Mouse (Mus musculus) brain, embryonic 14.5 days (tissue): ENCODE results near the gene Cdkn2c.

Experiments
- CTCF ChIP-seq: fragments of 200-500 bp; IDR thresholded peaks from 2 replicates; pipeline ENCODE4 v1.5.1; 2012; ENCODE audit warnings: inconsistent platforms, mild to moderate bottlenecking, moderate library complexity, borderline replicate concordance; ENCODE audit not compliant: insufficient read depth, insufficient read length; ENCODE audit errors: extremely low read depth
- POLR2A ChIP-seq: fragments of 200-500 bp; IDR thresholded peaks from 2 replicates; pipeline ENCODE4 v1.6.1; 2012; ENCODE audit warnings: mild to moderate bottlenecking, inconsistent platforms, borderline replicate concordance; ENCODE audit not compliant: poor library complexity, insufficient read depth, insufficient read length, severe bottlenecking; ENCODE audit errors: extremely low read depth

DNA sequence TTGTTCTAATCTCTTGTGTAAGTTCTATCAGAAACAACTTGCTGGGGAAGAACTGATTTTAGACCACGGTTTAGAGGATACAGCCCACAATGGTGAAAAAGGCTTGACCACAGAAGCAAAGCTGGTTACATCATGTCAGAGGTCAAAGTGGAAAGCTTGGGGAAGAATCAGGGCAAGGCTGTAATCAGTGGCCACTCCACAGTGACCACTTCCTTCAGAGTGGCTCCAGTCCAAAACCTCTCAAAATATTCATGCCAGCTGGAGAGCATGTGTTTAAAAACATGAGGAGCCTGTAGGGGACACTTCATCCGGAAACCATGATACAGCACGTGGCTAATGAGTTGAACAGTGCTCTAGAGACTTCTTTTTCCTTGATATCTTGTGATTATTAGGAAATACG, 54.4 kb downstream of the Cdkn2c start:
- TF ChIP-seq CTCF (no peak), POLR2A (no peak)
